Mouse (Mus musculus) kidney, adult 2 months (tissue): Measurements from ENCODE around the gene Pld6.

Source experiments
- CTCF ChIP-seq: fragments of 200-500 bp; conservative IDR thresholded peaks from 2 replicates; pipeline ENCODE4 v1.5.1; 2011; ENCODE audit warnings: low read depth, mild to moderate bottlenecking, control low read depth, low read length, moderate library complexity, mixed read lengths; ENCODE audit not compliant: insufficient read depth, insufficient read length
- POLR2A ChIP-seq: fragments of 200-500 bp; IDR thresholded peaks from one replicate; pipeline ENCODE4 v1.6.1; 2011; ENCODE audit warnings: low read depth, low read length, control low read depth

- TF ChIP-seq POLR2A (no peak), CTCF (no peak)
Measured at GRCm38 (mm10) chr11:59772902-59773301, 14.5 kb downstream of the Pld6 start.
